Mouse (Mus musculus): Measurements from ENCODE around the gene Mtrex. TPM values are rescaled to one million over a fixed set of nuclear protein-coding genes. Genes with fewer than 3 reads are reported as not detected.

Mtrex gene
- total RNA-seq (2012; rRNA removed): 61.8 and 77.1 TPM in 2 replicates

GRCm38 (mm10) chr13:112927287-112928001 is at the start of gene Mtrex, which contains the start of gene Dhx29:
Mtrex (minus strand) TSS chr13:112927398.
Dhx29 (plus strand) TSS chr13:112927454.
- TF ChIP-seq MAFK (IDR thresholded peaks at IDR 0.05; ENCODE audit: insufficient read depth, low read depth, low read length) (no peak), CHD2 (IDR thresholded peaks at IDR 0.05; ENCODE audit: low read depth, low read length) (no peak), ZNF384 (IDR thresholded peaks at IDR 0.05; ENCODE audit: low read depth, low read length) (no peak), HCFC1 (IDR thresholded peaks at IDR 0.05; ENCODE audit: borderline replicate concordance, insufficient read depth, low read length) (peak; percentile 78; the same call in 1 of the 2 replicates), ZC3H11A (IDR thresholded peaks at IDR 0.05; ENCODE audit: borderline replicate concordance, low read depth, low read length) (no peak)
- H3K9ac ChIP-seq (ENCODE audit: insufficient read depth, low read depth, low read length, poor library complexity, severe bottlenecking): peak within 1 kb of the TSS; percentile 92

GRCm38 (mm10) chr13:112976720-112977119 is 49.5 kb upstream of the Mtrex start:
- no peak for DNase-seq (ENCODE audit: low read depth, low spot score)
- H3K4me1 ChIP-seq (ENCODE audit: control insufficient read depth in 2 of 2, insufficient read depth in 2 of 2, low read length in 2 of 2, poor library complexity in 1 of 2): peaks cover 2 to 5% of the 10 kb centered on the region in 2 experiments; a peak in 3 of 4 replicates
- no peaks in the 10 kb centered on the region for H3K9me3 ChIP-seq (ENCODE audit: control insufficient read depth, insufficient read depth, low read depth, low read length)
- no peaks in the 10 kb centered on the region for H3K36me3 ChIP-seq (ENCODE audit: control insufficient read depth, insufficient read depth, low read length, poor library complexity, severe bottlenecking)
- no peak overlapping the region for H3K27ac ChIP-seq (ENCODE audit: insufficient read depth, low read depth, low read length, poor library complexity, severe bottlenecking)
- H3K9ac ChIP-seq (ENCODE audit: insufficient read depth, low read depth, low read length, poor library complexity, severe bottlenecking): peak overlapping the region; percentile 15; the same call in 1 of the 2 replicates
- H3K4me3 ChIP-seq (ENCODE audit: insufficient read depth in 1 of 2, low read depth in 1 of 2, low read length in 2 of 2, poor library complexity in 1 of 2, severe bottlenecking in 1 of 2): peak overlapping the region in 1 of 2 experiments; percentile 21; a peak in 1 of 4 replicates
- TF ChIP-seq ZC3H11A (IDR thresholded peaks at IDR 0.05; ENCODE audit: borderline replicate concordance, low read depth, low read length): no peak
- no peak for TF ChIP-seq ZNF384 (IDR thresholded peaks at IDR 0.05; ENCODE audit: low read depth, low read length)
- no peak for TF ChIP-seq MAFK (IDR thresholded peaks at IDR 0.05; ENCODE audit: insufficient read depth, low read depth, low read length)
- no peak for TF ChIP-seq CHD2 (IDR thresholded peaks at IDR 0.05; ENCODE audit: low read depth, low read length)
- no peak for TF ChIP-seq HCFC1 (IDR thresholded peaks at IDR 0.05; ENCODE audit: borderline replicate concordance, insufficient read depth, low read length)
- in situ Hi-C loops (cut with MboI; ENCODE audit: low sequenced_read_pairs in 2 of 2, unreplicated experiment in 2 of 2): no loop called here

More at GRCm38 (mm10) chr13:112927287-112928001, at the start of gene Mtrex, which contains the start of gene Dhx29:
- DNase-seq (ENCODE audit: low read depth, low spot score): peak; percentile 97
- Histone ChIP-seq H3K36me3 (ENCODE audit: control insufficient read depth, insufficient read depth, low read length, poor library complexity, severe bottlenecking) (peaks cover 6% of the 10 kb centered on the region; the same call in 1 of the 2 replicates), H3K4me1 (ENCODE audit: control insufficient read depth in 2 of 2, insufficient read depth in 2 of 2, low read length in 2 of 2, poor library complexity in 1 of 2) (peaks cover 4 to 6% of the 10 kb centered on the region in 2 experiments; a peak in 3 of 4 replicates), H3K9me3 (ENCODE audit: control insufficient read depth, insufficient read depth, low read depth, low read length) (no peaks in the 10 kb centered on the region), H3K4me3 (ENCODE audit: insufficient read depth in 1 of 2, low read depth in 1 of 2, low read length in 2 of 2, poor library complexity in 1 of 2, severe bottlenecking in 1 of 2) (peak within 1 kb of the TSS; percentile 91 to 96), H3K27ac (ENCODE audit: insufficient read depth, low read depth, low read length, poor library complexity, severe bottlenecking) (peak within 1 kb of the TSS; percentile 41; the same call in 1 of the 2 replicates)
- in situ Hi-C loops (cut with MboI; ENCODE audit: low sequenced_read_pairs in 2 of 2, unreplicated experiment in 2 of 2): no loop called here

DNA sequence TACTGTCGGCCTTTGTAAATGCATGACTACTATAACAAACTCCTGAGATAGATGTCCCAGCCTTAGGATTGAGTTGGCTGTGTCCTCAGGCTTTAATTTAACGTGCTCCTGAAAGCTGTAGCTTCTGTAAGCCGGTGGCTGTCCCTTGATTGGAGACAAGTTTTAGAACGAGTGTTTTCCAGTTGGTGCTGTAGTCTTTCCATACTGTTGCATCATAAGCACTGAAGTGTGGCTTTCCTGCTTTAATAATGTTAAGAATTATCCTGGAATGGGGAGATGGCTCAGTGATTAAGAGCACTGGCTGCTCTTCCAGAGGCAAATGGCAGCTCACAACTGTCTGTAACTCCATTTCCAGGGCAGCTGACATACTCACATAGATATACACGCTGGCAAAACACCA is 40.1 kb upstream of the Mtrex start:
- Histone ChIP-seq H3K9me3 (ENCODE audit: control insufficient read depth, insufficient read depth, low read depth, low read length) (no peaks in the 10 kb centered on the region), H3K4me1 (ENCODE audit: control insufficient read depth in 2 of 2, insufficient read depth in 2 of 2, low read length in 2 of 2, poor library complexity in 1 of 2) (peaks cover 0 to 3% of the 10 kb centered on the region in 2 experiments; a peak in 1 of 4 replicates), H3K4me3 (ENCODE audit: insufficient read depth in 1 of 2, low read depth in 1 of 2, low read length in 2 of 2, poor library complexity in 1 of 2, severe bottlenecking in 1 of 2) (no peak overlapping the region), H3K9ac (ENCODE audit: insufficient read depth, low read depth, low read length, poor library complexity, severe bottlenecking) (no peak overlapping the region), H3K27ac (ENCODE audit: insufficient read depth, low read depth, low read length, poor library complexity, severe bottlenecking) (no peak overlapping the region), H3K36me3 (ENCODE audit: control insufficient read depth, insufficient read depth, low read length, poor library complexity, severe bottlenecking) (peaks cover 8% of the 10 kb centered on the region)
- in situ Hi-C loops (cut with MboI; ENCODE audit: low sequenced_read_pairs in 2 of 2, unreplicated experiment in 2 of 2): no loop called here
- no peak for DNase-seq (ENCODE audit: low read depth, low spot score)
- no peak for TF ChIP-seq ZC3H11A (IDR thresholded peaks at IDR 0.05; ENCODE audit: borderline replicate concordance, low read depth, low read length)
- TF ChIP-seq CHD2 (IDR thresholded peaks at IDR 0.05; ENCODE audit: low read depth, low read length): no peak
- TF ChIP-seq HCFC1 (IDR thresholded peaks at IDR 0.05; ENCODE audit: borderline replicate concordance, insufficient read depth, low read length): no peak
- no peak for TF ChIP-seq MAFK (IDR thresholded peaks at IDR 0.05; ENCODE audit: insufficient read depth, low read depth, low read length)
- no peak for TF ChIP-seq ZNF384 (IDR thresholded peaks at IDR 0.05; ENCODE audit: low read depth, low read length)

- in situ Hi-C loops (cut with MboI; ENCODE audit: low sequenced_read_pairs in 2 of 2, unreplicated experiment in 2 of 2): no loop called here
- no peaks in the 10 kb centered on the region for H3K9me3 ChIP-seq (ENCODE audit: control insufficient read depth, insufficient read depth, low read depth, low read length)
- no peak for TF ChIP-seq ZC3H11A (IDR thresholded peaks at IDR 0.05; ENCODE audit: borderline replicate concordance, low read depth, low read length)
- no peak for TF ChIP-seq CHD2 (IDR thresholded peaks at IDR 0.05; ENCODE audit: low read depth, low read length)
- no peak for TF ChIP-seq MAFK (IDR thresholded peaks at IDR 0.05; ENCODE audit: insufficient read depth, low read depth, low read length)
- TF ChIP-seq ZNF384 (IDR thresholded peaks at IDR 0.05; ENCODE audit: low read depth, low read length): no peak
- TF ChIP-seq HCFC1 (IDR thresholded peaks at IDR 0.05; ENCODE audit: borderline replicate concordance, insufficient read depth, low read length): no peak
- no peaks in the 10 kb centered on the region for H3K4me1 ChIP-seq (ENCODE audit: control insufficient read depth in 2 of 2, insufficient read depth in 2 of 2, low read length in 2 of 2, poor library complexity in 1 of 2)
- no peak overlapping the region for H3K4me3 ChIP-seq (ENCODE audit: insufficient read depth in 1 of 2, low read depth in 1 of 2, low read length in 2 of 2, poor library complexity in 1 of 2, severe bottlenecking in 1 of 2)
- H3K36me3 ChIP-seq (ENCODE audit: control insufficient read depth, insufficient read depth, low read length, poor library complexity, severe bottlenecking): peaks cover 14% of the 10 kb centered on the region
- no peak overlapping the region for H3K27ac ChIP-seq (ENCODE audit: insufficient read depth, low read depth, low read length, poor library complexity, severe bottlenecking)
- no peak overlapping the region for H3K9ac ChIP-seq (ENCODE audit: insufficient read depth, low read depth, low read length, poor library complexity, severe bottlenecking)
- no peak for DNase-seq (ENCODE audit: low read depth, low spot score)
These were observed 37.2 kb upstream of the Mtrex start for GRCm38 (mm10) chr13:112964421-112964820.
